Mouse (Mus musculus): ENCODE measurements at regions not wholly inside any gene's neighbourhood (a gene's known extent, or its start where the extent isn't known, plus 50 kb on each side); places are given as distances from the start of the nearest gene placed in this dataset.

DNA sequence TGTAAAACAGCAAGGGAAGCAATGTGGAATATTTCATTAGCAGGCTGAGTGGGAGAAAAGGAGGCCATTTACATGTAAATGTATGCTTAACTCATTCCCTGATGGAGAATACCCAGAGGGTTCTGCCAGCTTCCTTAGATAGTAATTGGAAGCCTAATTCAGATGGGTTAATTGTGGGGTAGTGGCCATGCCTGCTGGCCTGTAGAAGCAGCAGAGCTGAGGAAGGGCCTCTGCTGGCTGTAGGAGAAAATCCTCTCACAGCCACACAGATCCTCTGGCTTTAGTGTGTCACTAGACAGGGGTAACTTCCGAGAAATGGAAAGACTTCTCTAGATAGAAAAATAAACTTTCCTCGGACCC, 1588.7 kb upstream of the Got2 start:
- no peak for DNase-seq (ENCODE audit: extremely low spot score, low read depth, low spot score)

DNA sequence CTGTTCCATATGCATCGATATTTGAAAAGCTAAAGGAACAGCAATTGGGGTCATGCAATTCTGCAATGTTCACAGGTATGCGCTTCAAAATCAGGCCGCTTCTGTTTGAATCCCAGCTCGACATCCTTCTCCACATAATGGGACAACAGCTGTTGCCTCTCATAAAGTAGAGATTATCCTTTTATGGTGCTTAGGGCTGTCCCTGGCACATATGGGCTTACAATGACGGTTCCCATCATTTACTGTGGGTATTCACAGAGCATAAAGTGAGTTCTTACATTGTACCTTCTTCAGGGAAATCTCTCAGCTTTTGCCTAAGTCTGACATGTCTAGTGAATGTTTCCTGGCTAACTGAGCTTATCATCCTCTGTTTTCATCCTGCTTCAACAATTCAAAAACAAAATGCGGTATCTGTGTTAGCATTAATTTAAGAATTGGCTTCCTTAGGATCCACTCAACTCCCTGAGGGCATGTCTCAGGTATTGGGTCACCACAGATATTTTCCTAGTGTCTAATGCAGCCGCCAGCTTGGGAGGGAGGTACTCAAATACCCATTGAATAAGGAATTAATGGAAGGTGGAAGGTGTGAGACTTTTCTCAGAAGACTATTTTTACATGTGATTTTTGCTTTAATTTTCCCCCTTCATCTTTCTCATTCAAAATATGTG, 1588.2 kb upstream of the Got2 start:
- no peak for DNase-seq (ENCODE audit: extremely low spot score, low read depth, low spot score)

DNA sequence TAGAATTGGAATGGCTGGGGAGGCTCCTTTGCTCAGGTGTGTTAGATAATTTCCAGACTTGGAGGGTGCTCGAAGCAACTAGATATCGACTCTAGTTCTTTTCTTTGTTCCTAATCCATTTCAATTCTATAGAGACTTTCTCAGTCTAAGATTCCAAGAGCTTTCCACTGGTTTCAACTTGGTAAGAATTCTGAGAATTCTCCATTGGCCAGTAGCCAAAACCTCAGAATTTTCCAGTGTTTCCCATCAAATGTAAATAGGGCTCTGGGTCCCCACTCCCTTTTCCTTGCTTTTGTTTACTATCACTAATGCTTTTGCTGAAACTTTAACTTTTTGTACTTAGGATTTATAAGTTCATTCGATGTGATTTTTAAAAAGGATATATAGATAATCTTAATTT, 1585.0 kb upstream of the Got2 start:
- DNase-seq (ENCODE audit: extremely low spot score, low read depth, low spot score), result no peak

DNA sequence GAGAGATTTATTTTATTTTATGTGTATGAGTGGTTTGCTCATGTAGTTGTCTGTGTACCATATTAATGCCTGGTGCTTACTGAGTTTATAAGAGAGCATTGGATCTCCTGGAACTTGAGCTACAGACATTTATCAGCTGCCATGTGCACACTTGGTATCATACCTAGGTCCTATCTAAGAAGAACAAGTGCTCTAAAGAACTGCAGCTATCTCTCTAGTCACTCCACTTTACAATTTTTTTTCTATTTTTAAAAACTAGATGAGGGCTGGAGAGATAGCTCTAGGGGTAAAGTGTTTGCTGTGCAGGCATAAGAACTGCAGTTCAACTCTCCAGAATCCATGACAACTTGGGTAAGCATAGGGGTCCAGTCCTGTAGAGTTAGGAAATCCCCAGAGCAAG, 1573.1 kb upstream of the Got2 start:
- no peak for DNase-seq (ENCODE audit: extremely low spot score, low read depth, low spot score)

DNA sequence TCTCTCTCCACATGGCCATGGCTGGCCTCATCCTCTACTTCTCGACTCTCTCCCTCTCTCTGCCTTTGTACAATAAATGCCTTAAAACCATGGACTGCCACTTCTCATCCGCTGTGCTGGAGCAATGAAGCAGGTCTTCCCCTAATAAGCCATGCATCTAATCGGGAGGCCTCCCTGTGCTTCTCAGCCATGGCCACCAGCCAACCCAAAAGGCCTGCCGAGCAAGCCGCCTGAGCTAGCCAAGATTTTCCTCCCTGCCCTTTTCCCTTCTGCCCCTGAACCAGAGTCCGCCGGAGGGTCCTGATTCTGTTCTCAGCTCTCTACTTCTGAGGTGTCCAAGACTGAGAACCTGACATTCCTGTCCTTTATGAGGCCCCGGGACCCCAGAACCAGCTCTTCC, 1559.3 kb upstream of the Got2 start:
- DNase-seq (ENCODE audit: extremely low spot score, low read depth, low spot score), result no peak

DNA sequence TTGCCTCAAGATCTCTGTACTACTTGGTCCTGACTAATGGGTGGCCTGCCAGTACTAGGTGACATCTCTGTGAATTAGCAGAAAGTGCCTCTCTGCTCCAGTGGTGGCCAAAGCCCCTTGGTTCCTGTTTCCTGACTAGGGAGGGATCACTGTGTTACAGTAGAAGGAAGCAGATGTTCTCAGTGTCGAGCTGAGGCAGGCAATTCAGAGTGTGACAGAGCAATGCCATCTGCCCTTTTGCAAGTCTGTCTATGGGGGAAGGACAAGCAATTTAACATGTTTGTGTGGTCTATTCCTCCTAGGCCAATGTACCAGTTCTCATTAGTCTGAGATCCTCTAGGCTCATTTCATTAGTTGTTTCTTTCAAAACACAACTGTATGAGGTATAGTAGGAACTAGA, 1553.1 kb upstream of the Got2 start:
- no peak for DNase-seq (ENCODE audit: extremely low spot score, low read depth, low spot score)

DNA sequence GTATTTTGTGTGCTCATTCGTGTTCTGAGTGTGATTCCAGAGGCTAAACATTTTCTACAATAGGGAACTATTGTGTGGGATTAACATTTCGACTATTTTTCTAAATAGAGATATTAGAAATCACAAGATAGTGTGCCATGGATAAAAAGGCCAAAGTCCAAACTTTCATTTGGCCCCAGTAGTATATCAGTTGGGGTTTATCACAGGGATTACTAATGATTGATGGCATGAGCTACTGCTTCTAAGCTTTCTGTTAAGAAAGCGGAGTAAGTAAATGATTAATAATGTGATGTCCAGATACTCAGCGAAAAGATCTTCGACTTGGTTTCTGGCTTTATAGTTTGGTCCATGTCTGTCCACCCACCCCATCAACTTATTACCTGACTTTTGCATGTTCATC, 1545.2 kb upstream of the Got2 start:
- no peak for DNase-seq (ENCODE audit: extremely low spot score, low read depth, low spot score)

DNA sequence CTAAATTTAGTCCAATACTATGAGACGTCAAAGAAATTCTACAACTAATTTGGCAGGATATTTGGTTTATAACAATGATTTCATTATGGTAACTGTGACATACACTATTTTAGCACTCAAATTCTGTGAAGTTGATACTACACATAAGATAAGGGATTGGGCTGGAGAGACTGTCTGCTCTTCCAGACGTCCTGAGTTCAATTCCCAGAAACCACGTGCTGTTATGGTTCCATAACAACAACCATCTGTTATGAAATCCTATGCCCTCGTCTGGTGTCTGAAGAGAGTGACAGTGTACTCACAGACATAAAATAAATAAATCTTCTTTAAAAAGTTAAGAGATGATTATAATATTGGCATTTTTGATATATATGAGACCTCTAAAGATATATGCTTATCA, 1543.1 kb upstream of the Got2 start:
- DNase-seq (ENCODE audit: extremely low spot score, low read depth, low spot score), result no peak

DNA sequence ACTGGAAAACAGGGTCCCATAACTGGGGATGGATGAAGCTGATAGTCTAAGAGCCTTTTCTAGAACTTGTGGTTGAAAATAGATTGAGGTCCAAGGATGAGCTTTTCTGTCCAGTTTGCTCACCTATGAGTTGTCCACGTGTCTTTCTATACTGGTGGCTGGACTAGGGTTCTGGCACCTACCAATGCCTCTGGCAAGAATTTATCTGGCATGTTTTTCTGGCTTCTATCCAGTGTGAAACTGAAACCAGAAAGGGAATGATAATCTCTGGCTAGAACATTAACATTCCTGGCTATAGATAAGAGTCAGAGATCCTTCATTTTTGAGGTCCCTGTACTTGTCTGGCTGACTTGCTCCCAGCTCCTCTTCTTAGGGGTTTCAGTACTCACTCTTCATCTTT, 1534.0 kb upstream of the Got2 start:
- DNase-seq (ENCODE audit: extremely low spot score, low read depth, low spot score), result no peak

DNA sequence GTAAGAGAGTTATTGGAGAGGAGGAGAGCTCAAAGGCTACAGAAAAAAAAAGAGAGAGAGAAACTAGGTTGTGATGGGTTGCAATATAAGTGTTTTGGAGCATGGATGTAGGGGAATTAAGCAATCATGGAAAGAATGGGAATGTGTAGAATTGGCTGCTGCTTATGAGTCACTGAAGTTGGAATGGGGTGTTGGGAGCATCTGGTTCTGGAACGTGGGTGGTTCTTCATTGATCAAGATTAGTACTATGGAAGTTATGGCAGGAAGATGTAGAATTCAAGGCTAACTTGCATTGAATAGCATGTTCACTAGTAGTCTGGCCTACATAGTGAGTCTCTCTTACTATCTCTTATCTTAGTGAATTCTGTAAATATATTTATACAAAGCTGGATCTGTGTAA, 1526.4 kb upstream of the Got2 start:
- no peak for DNase-seq (ENCODE audit: extremely low spot score, low read depth, low spot score)

DNA sequence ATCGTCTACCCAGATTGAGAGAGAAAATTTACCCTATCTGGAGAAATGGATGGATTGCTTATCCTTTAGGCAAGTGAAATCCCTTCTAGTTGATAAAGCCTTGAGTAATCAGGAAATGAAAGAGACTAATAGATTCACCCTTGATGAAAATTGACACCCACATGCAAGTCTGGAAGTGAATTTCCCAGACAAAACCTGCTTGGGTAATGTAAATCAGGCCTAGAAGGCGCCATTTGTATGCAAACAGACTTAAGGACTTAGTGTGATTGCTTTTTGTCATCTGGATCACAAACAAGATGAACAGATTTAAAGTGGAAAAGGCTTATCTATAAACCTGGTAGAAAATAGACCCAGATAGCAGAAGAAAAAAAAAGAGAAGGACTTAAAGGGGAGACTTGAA, 1515.0 kb upstream of the Got2 start:
- no peak for DNase-seq (ENCODE audit: extremely low spot score, low read depth, low spot score)

DNA sequence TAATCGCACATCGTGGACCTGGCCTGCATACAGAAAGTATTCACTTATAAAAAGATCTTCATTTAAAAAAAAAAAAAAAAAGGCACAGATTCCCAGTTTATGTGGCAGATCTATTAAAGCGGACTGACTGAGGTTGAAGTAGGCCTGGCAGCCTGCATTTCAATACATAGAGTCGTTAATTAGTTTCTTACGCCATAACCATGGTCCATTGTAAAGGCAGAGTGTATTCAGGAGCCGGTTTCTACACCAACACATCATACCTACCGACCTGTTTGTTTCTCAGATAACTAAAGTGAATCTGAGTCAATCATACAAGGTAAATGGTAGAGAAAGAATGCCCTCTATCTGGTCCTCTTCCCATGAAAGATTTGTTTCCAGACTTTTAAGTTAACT, 1509.0 kb upstream of the Got2 start:
- no peak for DNase-seq (ENCODE audit: extremely low spot score, low read depth, low spot score)

DNA sequence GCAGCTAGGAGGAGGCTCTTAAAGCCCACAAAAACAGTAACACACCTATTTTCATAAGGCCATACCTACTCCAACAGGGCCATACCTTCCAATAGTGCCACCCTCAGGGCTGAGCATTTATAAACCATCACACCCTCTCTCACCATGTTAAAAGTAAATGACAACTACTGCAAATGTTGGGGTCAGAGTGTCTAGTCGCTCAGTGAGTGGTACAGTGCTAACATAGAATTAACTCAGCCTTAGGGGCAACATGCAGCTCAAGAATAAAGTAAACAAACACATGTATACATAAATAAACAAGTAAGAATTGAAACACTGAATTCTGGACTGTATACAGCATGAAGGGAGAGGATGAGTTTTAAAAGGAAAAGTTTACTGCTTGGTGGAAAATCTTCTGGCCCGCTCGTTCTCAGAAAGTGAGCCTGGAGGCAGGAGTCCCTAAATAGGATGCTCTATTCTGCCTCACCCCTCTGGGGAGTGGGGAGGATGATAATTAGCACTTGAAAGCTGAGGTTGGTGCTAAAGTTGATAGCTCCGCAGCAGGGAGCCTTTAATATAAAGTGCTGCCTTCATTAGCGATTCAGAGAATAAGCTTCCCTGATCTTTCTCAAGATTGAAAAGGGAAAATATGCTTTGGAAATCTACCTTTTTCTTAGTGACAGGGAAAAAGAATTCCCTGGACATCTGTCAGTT, 1508.4 kb upstream of the Got2 start:
- no peak for DNase-seq (ENCODE audit: extremely low spot score, low read depth, low spot score)

DNA sequence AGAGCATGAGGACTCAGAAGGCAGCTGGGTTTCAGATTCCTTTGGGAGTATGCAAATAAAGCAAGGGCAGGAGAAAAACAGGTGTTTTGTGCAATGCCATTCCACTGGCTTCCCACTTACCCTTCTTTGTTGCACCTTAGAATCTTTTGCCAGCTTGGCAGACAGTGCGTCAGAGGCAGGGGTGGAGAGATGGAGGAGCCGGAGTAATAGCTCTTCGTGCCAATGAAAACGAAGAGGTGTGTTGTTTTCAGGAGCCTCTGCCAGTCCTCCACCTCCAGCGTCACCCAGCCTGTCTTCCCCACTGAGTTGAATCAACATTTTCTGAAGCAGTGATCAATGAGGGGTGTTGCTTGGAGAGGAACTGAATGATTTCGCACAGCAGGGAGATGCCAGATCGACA, 1501.3 kb upstream of the Got2 start:
- DNase-seq (ENCODE audit: extremely low spot score, low read depth, low spot score), result no peak

DNA sequence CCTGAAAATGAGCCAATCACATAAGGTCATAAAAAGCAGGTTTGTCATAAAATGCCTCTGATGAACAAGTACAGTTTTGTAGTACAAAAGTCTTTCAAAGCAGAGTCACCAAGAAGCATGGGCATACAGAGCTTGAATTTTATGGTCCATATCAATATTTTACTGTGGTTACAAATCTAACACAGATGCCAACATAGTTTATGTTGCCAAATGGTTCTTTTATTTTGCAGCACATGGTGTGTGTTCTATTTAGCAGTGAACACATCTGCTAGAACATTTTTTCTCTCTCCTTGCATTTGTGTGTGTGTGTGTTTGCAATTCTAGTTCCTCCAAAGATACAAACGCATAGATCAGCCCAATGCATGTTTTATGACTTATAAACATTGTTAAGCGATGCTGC, 1500.8 kb upstream of the Got2 start:
- no peak for DNase-seq (ENCODE audit: extremely low spot score, low read depth, low spot score)

DNA sequence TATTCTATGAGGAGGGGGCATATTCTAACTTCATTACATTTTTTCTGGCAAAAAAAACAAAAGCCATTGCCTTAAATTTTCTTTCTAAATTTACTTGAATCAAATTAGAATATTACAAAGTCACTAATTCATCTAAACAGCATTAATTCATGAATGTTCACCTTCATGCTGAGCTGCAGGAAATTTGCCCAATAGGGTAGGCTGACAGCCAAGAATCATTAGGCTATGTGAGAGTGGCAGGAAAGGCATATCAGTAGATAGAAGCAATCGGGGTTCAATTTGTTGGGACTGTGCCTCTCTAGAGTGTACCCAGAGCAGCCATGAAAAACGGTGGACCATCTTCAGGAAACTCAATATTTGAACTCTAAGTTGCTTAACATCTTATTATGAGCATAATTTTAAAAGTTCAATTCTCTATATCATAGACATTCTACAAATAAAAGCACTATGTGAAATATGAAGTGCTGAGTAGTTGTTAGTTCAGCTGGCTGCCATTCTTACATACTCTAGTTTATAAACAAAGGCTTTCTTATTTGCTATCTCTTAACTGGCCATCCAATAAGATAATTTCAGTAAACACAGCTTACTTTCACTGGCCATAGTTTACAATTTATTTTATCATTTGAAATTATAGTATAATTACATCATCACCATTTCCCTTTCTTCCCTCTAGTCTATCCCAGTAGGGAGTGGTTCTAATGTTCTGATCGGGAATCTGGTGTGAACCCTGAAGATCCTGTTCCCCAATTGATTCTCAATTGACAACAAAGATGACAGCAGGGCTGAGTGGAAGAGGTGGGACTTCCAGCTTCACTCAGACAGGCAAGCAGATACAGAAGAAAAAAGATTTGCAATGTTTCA, 1486.8 kb upstream of the Got2 start:
- DNase-seq (ENCODE audit: extremely low spot score, low read depth, low spot score), result no peak

DNA sequence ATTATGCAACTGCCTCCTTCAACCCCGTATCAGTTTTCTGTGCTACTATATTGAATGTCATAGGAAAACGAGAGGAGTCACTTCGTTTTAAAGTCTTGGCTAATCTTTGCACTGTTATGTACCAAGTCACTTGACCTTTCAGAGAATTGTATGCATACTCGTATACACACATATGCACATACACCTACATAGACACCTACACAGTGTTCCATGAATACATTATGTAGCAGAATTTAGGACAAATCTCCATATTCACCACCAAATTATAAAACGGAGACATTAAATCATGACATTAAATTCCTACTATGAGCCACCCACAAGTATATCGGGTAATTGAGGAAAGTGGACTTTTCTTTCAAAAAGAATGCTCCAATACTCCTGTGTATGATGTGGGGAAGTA, 1458.3 kb upstream of the Got2 start:
- DNase-seq (ENCODE audit: extremely low spot score, low read depth, low spot score), result no peak

DNA sequence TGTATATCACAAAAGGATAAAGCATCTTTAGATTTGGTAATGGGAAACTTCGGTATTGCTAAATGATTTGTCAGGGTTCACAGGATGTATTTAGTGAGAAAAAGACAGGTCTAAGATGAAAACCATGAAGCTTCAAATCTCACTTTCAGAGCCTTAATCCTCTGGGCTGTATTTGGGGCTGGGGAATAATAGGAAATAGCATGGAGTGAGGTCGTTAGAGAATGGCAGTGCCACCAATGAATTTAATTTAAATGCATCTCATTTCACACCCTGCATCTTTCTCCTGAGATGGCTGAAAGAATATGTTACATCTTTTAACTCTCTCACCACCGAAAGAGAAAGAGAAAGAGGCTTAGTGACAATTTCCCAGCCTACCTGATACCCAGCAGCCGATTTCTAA, 1427.2 kb upstream of the Got2 start:
- no peak for DNase-seq (ENCODE audit: extremely low spot score, low read depth, low spot score)

DNA sequence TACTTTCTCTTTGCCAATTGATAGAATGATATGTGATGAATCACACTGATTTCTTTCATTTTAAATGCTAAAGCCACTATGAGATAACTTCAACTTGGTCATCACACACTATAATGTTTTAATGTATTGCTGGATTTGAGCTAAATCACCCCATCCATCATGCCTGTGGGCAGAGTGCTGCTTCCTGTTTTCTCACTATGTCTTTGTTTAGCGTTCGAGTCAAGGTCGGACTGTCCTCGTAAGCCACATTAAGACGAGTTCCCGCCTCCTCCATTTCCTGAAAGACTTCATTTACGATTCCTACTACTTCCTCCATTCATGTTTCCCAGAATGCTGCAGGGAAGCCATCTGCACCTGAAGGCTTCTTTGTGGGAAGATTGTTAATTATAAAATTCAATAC, 1420.0 kb upstream of the Got2 start:
- no peak for DNase-seq (ENCODE audit: extremely low spot score, low read depth, low spot score)

DNA sequence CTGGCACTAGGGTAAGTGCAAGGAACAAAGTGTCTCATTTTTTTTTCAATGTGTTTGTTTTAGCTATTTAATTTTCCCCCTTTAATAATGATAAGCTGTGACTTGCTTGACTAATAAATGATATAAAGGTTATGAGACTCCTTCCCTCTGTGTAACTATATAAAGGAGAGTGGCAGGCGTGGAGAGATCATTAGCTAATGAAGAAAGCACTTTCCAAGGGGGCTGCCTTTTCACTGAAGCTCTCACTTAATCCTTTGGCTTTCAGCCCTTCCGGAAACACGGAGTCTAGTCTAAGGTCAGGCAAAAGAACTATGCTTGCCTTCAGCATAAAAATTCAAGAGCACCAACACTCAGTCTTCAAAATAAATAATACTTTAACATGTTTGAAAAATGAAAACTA, 1382.2 kb upstream of the Got2 start:
- no peak for DNase-seq (ENCODE audit: extremely low spot score, low read depth, low spot score)

DNA sequence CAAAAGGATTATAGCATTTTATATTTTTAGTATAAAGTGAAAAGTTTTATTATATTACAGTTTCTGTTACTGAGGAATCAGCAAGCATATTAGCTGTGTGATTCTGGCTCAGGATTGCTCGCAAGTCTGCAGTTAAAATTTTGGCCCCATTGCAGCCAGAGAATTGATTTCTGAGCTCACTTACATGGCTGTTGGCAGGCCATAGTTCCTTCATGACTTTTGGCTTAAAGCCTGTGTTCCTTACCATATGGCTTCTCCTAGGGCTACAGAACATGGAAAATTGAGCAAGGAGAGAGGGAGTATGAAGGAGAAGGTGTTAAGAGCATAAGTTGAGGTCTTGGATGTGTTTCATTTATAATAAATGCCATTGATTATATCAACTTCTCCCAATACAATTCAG, 1372.6 kb upstream of the Got2 start:
- DNase-seq (ENCODE audit: extremely low spot score, low read depth, low spot score), result no peak

DNA sequence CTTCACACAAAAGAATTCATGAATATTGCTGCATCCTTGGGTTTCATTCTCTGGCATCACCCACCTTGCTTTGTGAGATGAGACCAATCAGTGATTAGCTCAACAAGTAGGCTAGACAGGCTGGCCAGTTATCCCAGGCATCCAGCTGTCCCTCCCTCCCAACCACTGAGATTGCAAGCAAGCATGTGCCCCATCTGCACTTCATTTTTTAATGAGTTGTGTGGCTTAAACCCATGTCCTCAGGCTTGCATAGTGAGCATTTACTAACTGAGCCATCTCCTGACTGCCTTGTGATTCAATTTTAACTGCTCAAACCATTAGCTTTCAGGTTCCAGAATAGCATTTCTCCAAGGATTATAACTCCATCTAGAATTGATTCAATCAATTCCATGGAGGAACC, 1365.8 kb upstream of the Got2 start:
- no peak for DNase-seq (ENCODE audit: extremely low spot score, low read depth, low spot score)
